Mouse (Mus musculus) myocyte (in vitro differentiated cells): Measurements from ENCODE around the gene Slc13a3.

Experiments
- CEBPB ChIP-seq: IDR thresholded peaks from 2 replicates; pipeline ENCODE4 v1.6.1; 2011; ENCODE audit warnings: mild to moderate bottlenecking, moderate library complexity; ENCODE audit not compliant: poor library complexity, insufficient read depth, severe bottlenecking
- E2F4 ChIP-seq: IDR thresholded peaks from one replicate; pipeline ENCODE4 v1.6.1; 2011; ENCODE audit warnings: mild to moderate bottlenecking, control low read depth, moderate library complexity; ENCODE audit not compliant: insufficient read depth
- MAX ChIP-seq: IDR thresholded peaks from one replicate; pipeline ENCODE4 v1.6.1; 2011; ENCODE audit warnings: low read depth, mild to moderate bottlenecking, control low read depth
- MYOD1 ChIP-seq, 3 experiments: IDR thresholded peaks; one replicate each; pipeline ENCODE4 v1.6.1; 2011; ENCODE audit warnings: control low read depth in 2 of 3, low read depth in 2 of 3, mild to moderate bottlenecking in 2 of 3, moderate library complexity in 1 of 3; ENCODE audit not compliant: insufficient read length in 2 of 3, control insufficient read depth in 1 of 3
- POLR2A ChIP-seq: IDR thresholded peaks from one replicate; pipeline ENCODE4 v1.6.1; 2011; ENCODE audit warnings: low read depth, mild to moderate bottlenecking, control low read depth, moderate library complexity; ENCODE audit not compliant: insufficient read length
- POLR2AphosphoS2 ChIP-seq: IDR thresholded peaks from one replicate; pipeline ENCODE4 v1.6.1; 2011; ENCODE audit warnings: low read depth, control low read depth; ENCODE audit not compliant: insufficient read length
- REST ChIP-seq: IDR thresholded peaks from one replicate; pipeline ENCODE4 v1.6.1; 2011; ENCODE audit warnings: mild to moderate bottlenecking, control low read depth, moderate library complexity; ENCODE audit not compliant: insufficient read depth, insufficient read length
- SRF ChIP-seq: IDR thresholded peaks from one replicate; pipeline ENCODE4 v1.6.1; 2011; ENCODE audit warnings: low read depth; ENCODE audit not compliant: control insufficient read depth, insufficient read length
- TCF12 ChIP-seq: IDR thresholded peaks from one replicate; pipeline ENCODE4 v1.6.1; 2011; ENCODE audit warnings: mild to moderate bottlenecking, control low read depth; ENCODE audit not compliant: poor library complexity, insufficient read depth, severe bottlenecking

- no peak for TF ChIP-seq MYOD1 (IDR thresholded peaks at IDR 0.05; ENCODE audit: control insufficient read depth in 1 of 3, insufficient read length in 2 of 3, low read depth in 2 of 3)
- no peak for TF ChIP-seq REST
- no peak for TF ChIP-seq CEBPB
- TF ChIP-seq POLR2A: no peak
- no peak for TF ChIP-seq MAX
- TF ChIP-seq E2F4: no peak
- TF ChIP-seq POLR2AphosphoS2: no peak
- no peak for TF ChIP-seq TCF12
- no peak for TF ChIP-seq SRF
Observed at GRCm38 (mm10) chr2:165512870-165513600, 40.0 kb upstream of the Slc13a3 start.
